Mouse (Mus musculus) embryonic facial prominence, embryonic 12.5 days (tissue): ENCODE data around the gene Cacna1h. TPM values are rescaled to one million over a fixed set of nuclear protein-coding genes. Genes with fewer than 3 reads are reported as not detected.

Experiments
- ATAC-seq: fragments of 200-750 bp; cut with Nextera tagmentation; 2 replicates; pipeline ENCODE4 v1.8.0; 2017; ENCODE audit not compliant: insufficient number of reproducible peaks, insufficient read depth, low FRiP score, low TSS enrichment
- H3K27ac ChIP-seq: fragments of 300-500 bp; sonication (generic); 2 replicates; pipeline ENCODE4 v1.5.1; 2016; ENCODE audit warnings: mild to moderate bottlenecking
- H3K27me3 ChIP-seq: fragments of 300-500 bp; sonication (generic); 2 replicates; pipeline ENCODE4 v1.6.1; 2016; ENCODE audit warnings: mild to moderate bottlenecking, moderate library complexity
- H3K36me3 ChIP-seq: fragments of 300-500 bp; sonication (generic); 2 replicates; pipeline ENCODE4 v1.6.1; 2016; ENCODE audit warnings: mild to moderate bottlenecking
- H3K4me1 ChIP-seq: fragments of 300-500 bp; sonication (generic); 2 replicates; pipeline ENCODE4 v1.6.1; 2016
- H3K4me2 ChIP-seq: fragments of 300-500 bp; sonication (generic); replicated peaks from 2 replicates; pipeline ENCODE4 v1.6.1; 2016; ENCODE audit warnings: mild to moderate bottlenecking, moderate library complexity
- H3K4me3 ChIP-seq: fragments of 300-500 bp; sonication (generic); 2 replicates; pipeline ENCODE4 v1.5.1; 2016; ENCODE audit warnings: mild to moderate bottlenecking
- H3K9ac ChIP-seq: fragments of 300-500 bp; sonication (generic); 2 replicates; pipeline ENCODE4 v1.6.1; 2016; ENCODE audit warnings: mild to moderate bottlenecking, moderate library complexity
- H3K9me3 ChIP-seq: fragments of 300-500 bp; sonication (generic); 2 replicates; pipeline ENCODE4 v1.6.1; 2016; ENCODE audit warnings: mild to moderate bottlenecking, moderate library complexity
- WGBS: fragments of 180-500 bp; shearing (Covaris S2); methylation state at CpG from one replicate; pipeline ENCODE4 v1.1.7; 2016; 5-methylcytosine and 5-hydroxymethylcytosine counted together
- polyA plus RNA-seq: library from polyadenylated mRNA; unstranded; fragments of >200 nt; fragmentation: Nextera tagmentation; extraction: Ambion mirVana; gene quantifications from 2 replicates; pipeline ENCODE4 v1.2.1, GENCODE M21; 2016

Gene Cacna1h
- polyA plus RNA-seq, 1 experiment from 2014 or later, result 8.7 TPM

GRCm38 (mm10) chr17:25416219-25416618 is 17.4 kb downstream of the Cacna1h start:
- no peaks in the 10 kb centered on the region for H3K36me3 ChIP-seq
- ATAC-seq, result no peak
- H3K27me3 ChIP-seq, result no peaks in the 10 kb centered on the region
- H3K4me1 ChIP-seq, result peaks cover 66% of the 10 kb centered on the region
- H3K4me3 ChIP-seq, result no peak overlapping the region
- no peaks in the 10 kb centered on the region for H3K9me3 ChIP-seq
- 4% methylated on average over 3 of the region's 3 CpGs for WGBS
- H3K9ac ChIP-seq, result no peak overlapping the region
- H3K4me2 ChIP-seq, result peak overlapping the region; percentile 32
- H3K27ac ChIP-seq, result peak overlapping the region; percentile 86

- Histone ChIP-seq H3K36me3 (no peaks in the 10 kb centered on the region), H3K4me3 (no peak overlapping the region), H3K9ac (peak overlapping the region; percentile 25), H3K27me3 (no peaks in the 10 kb centered on the region), H3K4me2 (peak overlapping the region; percentile 32), H3K4me1 (peaks cover 69% of the 10 kb centered on the region), H3K9me3 (no peaks in the 10 kb centered on the region), H3K27ac (peak overlapping the region; percentile 86)
- 7% methylated on average over 5 of the region's 6 CpGs for WGBS
- 0 out of 2 replicates have a peak, but pooled peaks have one; percentile 25 for ATAC-seq
These were observed 18.1 kb downstream of the Cacna1h start for GRCm38 (mm10) chr17:25415421-25415913.

- Histone ChIP-seq H3K4me2 (no peak overlapping the region; the same call in 1 of the 2 replicates), H3K36me3 (no peaks in the 10 kb centered on the region), H3K27ac (peak overlapping the region; percentile 86), H3K9me3 (no peaks in the 10 kb centered on the region), H3K27me3 (no peaks in the 10 kb centered on the region), H3K9ac (no peak overlapping the region; the same call in 1 of the 2 replicates), H3K4me1 (peaks cover 69% of the 10 kb centered on the region), H3K4me3 (no peak overlapping the region)
- WGBS, result 25% methylated on average over 3 of the region's 3 CpGs
- no peak for ATAC-seq
These were observed 18.7 kb downstream of the Cacna1h start for GRCm38 (mm10) chr17:25414917-25415316.

- Histone ChIP-seq H3K27me3 (no peaks in the 10 kb centered on the region), H3K4me3 (no peak overlapping the region), H3K27ac (0 out of 2 replicates have a peak overlapping the region, but pooled peaks have one; percentile 54), H3K4me1 (peaks cover 69% of the 10 kb centered on the region), H3K9ac (no peak overlapping the region), H3K9me3 (no peaks in the 10 kb centered on the region), H3K36me3 (no peaks in the 10 kb centered on the region), H3K4me2 (no peak overlapping the region)
- 67% methylated on average over 4 of the region's 4 CpGs for WGBS
- no peak for ATAC-seq
These were observed 19.4 kb downstream of the Cacna1h start for GRCm38 (mm10) chr17:25414209-25414608.

- no peaks in the 10 kb centered on the region for H3K9me3 ChIP-seq
- H3K9ac ChIP-seq, result no peak overlapping the region
- WGBS, result 63% methylated on average over 4 of the region's 4 CpGs
- H3K36me3 ChIP-seq, result no peaks in the 10 kb centered on the region
- no peak overlapping the region for H3K4me3 ChIP-seq
- 0 out of 2 replicates have a peak overlapping the region, but pooled peaks have one; percentile 41 for H3K27ac ChIP-seq
- H3K4me2 ChIP-seq, result no peak overlapping the region
- ATAC-seq, result no peak
- no peaks in the 10 kb centered on the region for H3K27me3 ChIP-seq
- H3K4me1 ChIP-seq, result peaks cover 66% of the 10 kb centered on the region
These were observed 22.3 kb downstream of the Cacna1h start for GRCm38 (mm10) chr17:25411251-25411650.

GRCm38 (mm10) chr17:25410786-25411185 is 22.8 kb downstream of the Cacna1h start:
- H3K4me3 ChIP-seq, result no peak overlapping the region
- no peak overlapping the region for H3K27ac ChIP-seq
- no peak overlapping the region for H3K4me2 ChIP-seq
- peaks cover 66% of the 10 kb centered on the region for H3K4me1 ChIP-seq
- H3K9me3 ChIP-seq, result no peaks in the 10 kb centered on the region
- no peak overlapping the region for H3K9ac ChIP-seq
- ATAC-seq, result no peak
- 41% methylated on average over 7 of the region's 7 CpGs for WGBS
- H3K36me3 ChIP-seq, result no peaks in the 10 kb centered on the region
- no peaks in the 10 kb centered on the region for H3K27me3 ChIP-seq

GRCm38 (mm10) chr17:25410180-25410579 is 23.4 kb downstream of the Cacna1h start:
- ATAC-seq, result no peak
- Histone ChIP-seq H3K9me3 (no peaks in the 10 kb centered on the region), H3K9ac (no peak overlapping the region), H3K27ac (peak overlapping the region; percentile 43; the same call in 1 of the 2 replicates), H3K4me1 (peaks cover 66% of the 10 kb centered on the region), H3K27me3 (no peaks in the 10 kb centered on the region), H3K4me2 (no peak overlapping the region), H3K4me3 (no peak overlapping the region), H3K36me3 (no peaks in the 10 kb centered on the region)
- 71% methylated on average over 6 of the region's 6 CpGs for WGBS

GRCm38 (mm10) chr17:25409621-25410020 is 24.0 kb downstream of the Cacna1h start:
- Histone ChIP-seq H3K9me3 (no peaks in the 10 kb centered on the region), H3K4me3 (no peak overlapping the region), H3K36me3 (no peaks in the 10 kb centered on the region), H3K4me1 (peaks cover 66% of the 10 kb centered on the region), H3K4me2 (no peak overlapping the region), H3K9ac (no peak overlapping the region), H3K27ac (0 out of 2 replicates have a peak overlapping the region, but pooled peaks have one; percentile 43), H3K27me3 (no peaks in the 10 kb centered on the region)
- no peak for ATAC-seq
- WGBS, result 58% methylated on average over 7 of the region's 7 CpGs

- 84% methylated on average over 7 of the region's 7 CpGs for WGBS
- Histone ChIP-seq H3K9ac (no peak overlapping the region), H3K27me3 (no peaks in the 10 kb centered on the region), H3K4me1 (peaks cover 64% of the 10 kb centered on the region), H3K36me3 (no peaks in the 10 kb centered on the region), H3K4me3 (no peak overlapping the region), H3K9me3 (no peaks in the 10 kb centered on the region), H3K4me2 (no peak overlapping the region), H3K27ac (no peak overlapping the region)
- no peak for ATAC-seq
These were observed 25.1 kb downstream of the Cacna1h start for GRCm38 (mm10) chr17:25408302-25408999.

- no peak overlapping the region for H3K9ac ChIP-seq
- H3K27ac ChIP-seq, result no peak overlapping the region
- no peak for ATAC-seq
- H3K4me1 ChIP-seq, result peaks cover 64% of the 10 kb centered on the region
- no peak overlapping the region for H3K4me2 ChIP-seq
- H3K9me3 ChIP-seq, result no peaks in the 10 kb centered on the region
- 84% methylated on average over 4 of the region's 4 CpGs for WGBS
- no peaks in the 10 kb centered on the region for H3K36me3 ChIP-seq
- H3K27me3 ChIP-seq, result no peaks in the 10 kb centered on the region
- H3K4me3 ChIP-seq, result no peak overlapping the region
These were observed 26.2 kb downstream of the Cacna1h start for GRCm38 (mm10) chr17:25407352-25407751.

- 13% methylated on average over 6 of the region's 6 CpGs for WGBS
- Histone ChIP-seq H3K27ac (0 out of 2 replicates have a peak overlapping the region, but pooled peaks have one; percentile 50), H3K4me3 (no peak overlapping the region), H3K4me1 (peaks cover 58% of the 10 kb centered on the region), H3K36me3 (no peaks in the 10 kb centered on the region), H3K9me3 (no peaks in the 10 kb centered on the region), H3K27me3 (no peaks in the 10 kb centered on the region), H3K4me2 (no peak overlapping the region), H3K9ac (no peak overlapping the region)
- no peak for ATAC-seq
These were observed 27.6 kb downstream of the Cacna1h start for GRCm38 (mm10) chr17:25406011-25406441.
